Mouse (Mus musculus): ENCODE measurements around the gene 0610030E20Rik.

Gene 0610030E20Rik

GRCm38 (mm10) chr6:72347166-72347941, at the start of gene 0610030E20Rik:
Gene 0610030E20Rik, plus strand, starts transcription at chr6:72347317.
- peak; percentile 70 for DNase-seq (ENCODE audit: low read depth, low spot score)

DNA sequence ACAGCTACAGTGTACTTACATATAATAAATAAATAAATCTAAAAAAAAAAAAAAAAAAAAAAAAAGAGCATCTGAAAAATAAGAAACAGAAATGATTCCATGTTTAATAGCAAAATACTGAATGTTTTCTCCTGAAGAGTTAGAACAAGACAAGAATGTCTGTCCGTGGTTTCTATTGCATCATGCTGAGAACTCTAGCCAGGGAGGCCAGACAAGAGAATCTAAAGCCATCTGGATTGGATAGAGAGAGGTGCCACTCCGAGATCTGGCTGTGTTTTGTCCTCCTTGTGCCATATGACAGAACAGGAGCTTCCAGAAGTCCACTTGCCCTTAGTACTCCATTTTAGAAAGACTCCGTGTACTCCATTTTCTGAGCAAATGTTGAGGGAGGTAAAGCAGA, 49.3 kb upstream of the 0610030E20Rik start:
- DNase-seq (ENCODE audit: low read depth, low spot score), result no peak

DNA sequence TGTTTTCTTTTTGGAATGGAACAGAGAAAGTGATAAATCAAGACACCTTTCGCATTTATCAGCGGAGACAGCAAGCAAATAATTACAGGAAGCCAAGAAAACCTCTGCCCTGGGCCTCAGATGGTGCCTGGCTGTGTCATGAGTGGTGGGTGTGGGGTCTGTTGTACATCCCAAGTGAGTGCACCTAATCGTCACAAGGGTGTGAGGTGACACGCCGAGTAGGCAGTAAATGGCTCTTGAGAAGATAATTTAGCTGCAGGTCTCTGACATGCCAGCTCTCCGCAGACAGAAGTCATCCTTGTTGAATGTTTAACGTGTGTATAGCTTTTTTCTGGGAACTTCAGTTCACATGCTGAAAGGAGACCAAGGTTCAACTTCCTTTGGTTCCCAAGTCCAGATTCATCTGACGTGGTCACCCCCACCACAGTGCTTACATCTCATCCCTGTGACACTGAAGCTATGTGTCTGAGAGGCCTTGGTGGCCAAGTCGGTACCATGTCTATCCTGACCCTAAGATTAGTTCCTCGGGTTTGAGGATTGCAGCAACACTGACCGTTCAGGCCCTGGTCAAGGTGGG, 44.7 kb upstream of the 0610030E20Rik start:
- DNase-seq (ENCODE audit: low read depth, low spot score), result no peak

GRCm38 (mm10) chr6:72303510-72303909, 43.6 kb upstream of the 0610030E20Rik start:
- no peak for DNase-seq (ENCODE audit: low read depth, low spot score)

- DNase-seq (ENCODE audit: low read depth, low spot score), result no peak
Observed at GRCm38 (mm10) chr6:72312198-72312597, 34.9 kb upstream of the 0610030E20Rik start.

DNA sequence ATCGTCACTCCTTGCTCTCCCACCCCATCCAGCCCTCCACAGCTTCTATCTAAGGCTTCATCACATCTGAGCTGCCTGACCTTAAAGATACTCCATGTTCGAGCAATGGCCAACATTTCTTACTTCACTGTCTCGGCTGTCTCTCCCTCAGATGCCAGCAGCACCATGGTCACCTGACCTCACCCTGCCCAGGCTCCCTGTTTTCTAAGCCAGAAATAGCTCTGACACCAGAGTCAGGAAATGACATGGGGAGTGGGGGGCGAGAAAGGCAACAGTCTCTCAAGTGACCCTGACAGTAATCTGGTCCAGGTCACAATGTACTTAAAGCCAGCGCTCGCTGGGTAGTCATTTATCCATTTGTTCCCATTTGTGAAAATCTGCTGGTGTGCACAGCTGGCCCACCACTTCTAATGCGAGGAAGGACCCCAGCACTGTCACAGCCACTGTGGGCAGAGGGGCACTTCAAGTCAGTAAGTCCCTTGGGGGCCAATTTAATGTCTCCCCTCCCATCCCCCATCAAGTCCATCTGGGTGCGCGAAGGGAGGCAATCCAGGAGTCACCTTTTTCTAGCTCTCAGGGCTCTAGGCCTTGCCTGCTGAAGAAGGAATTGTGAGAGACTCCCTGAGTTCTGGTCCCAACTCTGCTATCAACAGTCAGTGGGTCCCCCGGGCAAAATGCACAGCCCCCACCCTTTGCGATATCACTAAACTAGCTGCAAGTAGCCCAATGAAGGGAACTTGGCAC, 33.8 kb upstream of the 0610030E20Rik start:
- no peak for DNase-seq (ENCODE audit: low read depth, low spot score)

- no peak for DNase-seq (ENCODE audit: low read depth, low spot score)
Observed at GRCm38 (mm10) chr6:72315384-72315783, 31.7 kb upstream of the 0610030E20Rik start.

DNA sequence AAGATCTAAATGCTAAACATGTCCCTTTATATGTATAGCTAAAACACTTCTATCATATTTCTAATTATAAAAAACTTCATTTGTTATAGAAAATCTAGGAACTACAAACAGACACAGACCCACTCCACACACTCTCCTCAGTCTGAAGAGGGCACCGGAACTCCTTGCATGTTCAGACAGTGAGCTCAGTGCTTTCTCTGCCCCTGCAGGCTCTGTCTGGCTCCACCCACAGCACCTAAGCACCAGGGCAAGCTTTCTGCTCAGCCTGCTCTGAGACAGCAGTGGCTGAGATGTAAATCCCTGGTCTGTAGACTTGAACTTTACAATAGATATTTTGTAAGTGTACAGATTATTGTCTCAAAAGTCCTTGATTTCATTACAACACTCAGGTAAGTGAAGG, 31.1 kb upstream of the 0610030E20Rik start:
- DNase-seq (ENCODE audit: low read depth, low spot score), result peak; percentile 39

DNA sequence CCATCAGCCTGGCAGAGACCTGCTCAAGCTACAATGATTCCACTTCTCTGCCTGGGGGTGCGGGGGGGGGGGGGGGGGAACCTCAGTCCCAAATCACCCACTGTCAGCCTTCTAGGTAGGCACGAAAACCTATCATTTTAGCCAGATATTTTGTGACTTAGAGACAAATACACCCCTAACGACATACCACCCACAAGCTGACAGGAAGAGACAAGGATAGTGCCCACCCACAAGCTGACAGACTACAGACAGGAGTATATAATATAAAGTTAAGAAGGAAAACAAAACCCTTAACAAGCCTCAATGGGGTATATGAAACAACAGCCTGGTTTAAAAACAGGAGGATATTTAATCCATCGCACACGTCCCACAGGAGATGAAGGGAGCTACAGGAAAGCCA, 28.7 kb upstream of the 0610030E20Rik start:
- DNase-seq (ENCODE audit: low read depth, low spot score), result no peak

- peak; percentile 69 for DNase-seq (ENCODE audit: low read depth, low spot score)
Observed at GRCm38 (mm10) chr6:72319019-72319418, 28.1 kb upstream of the 0610030E20Rik start.

- DNase-seq (ENCODE audit: low read depth, low spot score), result peak; percentile 59
Observed at GRCm38 (mm10) chr6:72322936-72323335, 24.2 kb upstream of the 0610030E20Rik start.

GRCm38 (mm10) chr6:72323786-72324508, 23.2 kb upstream of the 0610030E20Rik start:
- DNase-seq (ENCODE audit: low read depth, low spot score), result no peak

DNA sequence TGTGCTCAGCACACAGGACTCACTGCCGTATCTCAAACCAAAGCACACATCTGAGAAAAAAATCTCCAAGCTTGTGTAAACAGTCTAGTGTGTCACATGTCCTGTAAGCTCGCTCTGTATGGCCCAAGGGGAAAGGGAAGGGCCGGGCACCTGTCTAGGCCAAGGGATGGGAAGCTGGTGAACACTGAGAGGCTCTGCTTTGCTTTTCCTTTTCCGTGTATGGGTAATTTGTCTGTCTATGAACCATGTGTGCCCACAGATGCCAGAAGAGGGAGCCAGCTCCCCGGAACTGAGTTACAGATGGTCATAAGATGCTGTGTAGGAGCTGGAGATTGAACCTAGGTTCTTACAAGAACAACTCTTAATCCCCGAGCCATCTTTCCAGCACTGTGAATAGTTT, 20.8 kb upstream of the 0610030E20Rik start:
- DNase-seq (ENCODE audit: low read depth, low spot score), result peak; percentile 40

DNA sequence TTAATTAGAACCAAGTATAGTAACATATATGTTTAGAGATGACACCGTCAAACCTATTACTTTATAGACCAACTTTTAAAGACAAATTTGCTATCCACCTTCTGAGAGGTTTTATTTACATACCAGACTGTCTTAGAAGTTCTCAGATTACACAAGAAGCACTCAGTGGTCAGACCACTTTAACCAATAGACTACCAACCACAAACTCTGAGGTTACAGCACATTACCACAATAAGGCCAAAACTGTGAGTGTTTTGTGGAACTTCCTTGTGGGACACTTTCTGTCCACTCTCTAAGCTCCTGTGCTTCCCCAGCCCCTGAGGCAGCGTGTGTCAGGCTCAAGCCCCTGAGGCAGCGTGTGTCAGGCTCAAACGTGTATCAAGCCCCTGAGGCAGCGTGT, 18.1 kb upstream of the 0610030E20Rik start:
- DNase-seq (ENCODE audit: low read depth, low spot score), result no peak

GRCm38 (mm10) chr6:72330133-72330532, 17.0 kb upstream of the 0610030E20Rik start:
- DNase-seq (ENCODE audit: low read depth, low spot score), result no peak

- DNase-seq (ENCODE audit: low read depth, low spot score), result no peak
Observed at GRCm38 (mm10) chr6:72333111-72333510, 14.0 kb upstream of the 0610030E20Rik start.

GRCm38 (mm10) chr6:72340481-72340880, 6.6 kb upstream of the 0610030E20Rik start:
- no peak for DNase-seq (ENCODE audit: low read depth, low spot score)

DNA sequence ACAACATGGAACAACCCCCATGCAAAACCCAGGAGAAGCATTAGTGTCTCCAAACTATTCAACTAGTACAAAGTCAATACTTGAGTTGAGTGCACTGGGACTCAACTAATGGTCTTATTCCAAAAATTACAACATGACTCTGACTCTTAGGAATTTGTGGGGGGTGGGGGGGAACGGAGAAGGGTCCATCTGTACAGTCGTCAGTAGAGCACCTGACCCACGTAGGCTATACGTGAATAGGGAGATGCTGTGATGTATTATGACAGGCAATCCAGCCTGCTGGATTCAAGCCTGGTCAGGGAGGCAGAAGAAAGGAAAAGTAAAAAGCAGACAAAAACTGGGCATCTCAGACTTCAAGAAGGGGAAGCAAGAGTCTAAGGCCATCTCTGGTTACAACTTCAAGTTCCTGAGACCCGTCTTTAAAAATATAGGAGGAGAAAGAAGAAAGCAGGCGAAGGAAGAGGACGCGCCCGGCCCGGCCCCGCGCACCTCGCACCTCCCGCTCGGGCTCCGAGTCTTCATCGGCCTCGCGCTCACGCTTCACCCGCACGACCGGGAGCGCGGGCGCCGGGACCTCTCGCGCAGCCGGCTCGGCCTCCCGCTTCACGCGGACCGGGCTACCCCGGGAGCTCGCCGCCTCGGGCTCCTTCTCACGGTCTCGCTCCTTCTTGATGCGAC, 2.6 kb upstream of the 0610030E20Rik start:
- no peak for DNase-seq (ENCODE audit: low read depth, low spot score)

DNA sequence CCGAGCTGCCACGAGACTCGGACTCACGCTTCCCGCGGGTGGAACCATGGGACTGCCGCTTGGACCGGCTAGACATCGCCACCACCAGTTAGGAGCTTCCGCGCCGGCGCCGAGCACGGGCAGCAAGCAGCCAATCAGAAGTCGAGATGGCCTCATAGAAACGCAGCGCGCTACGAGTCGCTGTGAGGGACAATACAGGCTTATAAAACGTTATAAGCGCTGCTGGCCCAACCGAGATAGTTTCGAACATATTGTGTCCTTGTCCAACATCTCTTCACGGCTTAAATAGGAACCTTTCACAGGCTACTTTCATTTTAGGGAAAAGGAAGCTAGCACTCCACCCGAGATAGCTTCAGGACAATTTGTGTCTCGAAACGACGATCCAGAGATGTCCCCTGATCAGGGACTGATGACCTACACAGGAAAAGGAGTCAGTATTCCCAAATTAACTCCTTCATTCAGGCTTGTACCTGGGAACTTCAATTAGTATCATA, 2.0 kb upstream of the 0610030E20Rik start, which contains the start of gene Usp39:
Usp39 (minus strand) TSS at position 111 of the 494 bp plus-strand sequence.
- DNase-seq (ENCODE audit: low read depth, low spot score), result peak; percentile 95

GRCm38 (mm10) chr6:72345633-72346032, 1.5 kb upstream of the 0610030E20Rik start:
- no peak for DNase-seq (ENCODE audit: low read depth, low spot score)

- DNase-seq (ENCODE audit: low read depth, low spot score), result no peak
Observed at GRCm38 (mm10) chr6:72346261-72346660, 856 bp upstream of the 0610030E20Rik start.

Data from ZHBTc4 (cell line).